Mouse (Mus musculus) heart, adult 11 months (tissue): Measurements from ENCODE around the gene Aldh3a2.

Experiments
- DNase-seq: peaks from one replicate; pipeline ENCODE4 v3.0.0; 2022

Gene Aldh3a2

GRCm38 (mm10) chr11:61271612-61272011, 4.3 kb upstream of the Aldh3a2 start:
- DNase-seq = no peak

- DNase-seq = no peak
Measured at GRCm38 (mm10) chr11:61270406-61270805, 3.1 kb upstream of the Aldh3a2 start.

GRCm38 (mm10) chr11:61268626-61269349, 1.5 kb upstream of the Aldh3a2 start:
- DNase-seq = no peak

GRCm38 (mm10) chr11:61263841-61264240, 3.4 kb downstream of the Aldh3a2 start:
- no peak for DNase-seq

- DNase-seq = no peak
Measured at GRCm38 (mm10) chr11:61262516-61262915, 4.7 kb downstream of the Aldh3a2 start.

GRCm38 (mm10) chr11:61259106-61259505, 8.2 kb downstream of the Aldh3a2 start:
- no peak for DNase-seq

GRCm38 (mm10) chr11:61252807-61253206, 14.5 kb downstream of the Aldh3a2 start:
- no peak for DNase-seq

- no peak for DNase-seq
Measured at GRCm38 (mm10) chr11:61251741-61252140, 15.5 kb downstream of the Aldh3a2 start.

GRCm38 (mm10) chr11:61244406-61244805, 22.9 kb downstream of the Aldh3a2 start:
- no peak for DNase-seq

- no peak for DNase-seq
Measured at GRCm38 (mm10) chr11:61236015-61236414, 31.2 kb downstream of the Aldh3a2 start.

GRCm38 (mm10) chr11:61234174-61234573, 33.1 kb downstream of the Aldh3a2 start:
- no peak for DNase-seq

- peak; percentile 97 for DNase-seq
Measured at GRCm38 (mm10) chr11:61231329-61231728, 35.9 kb downstream of the Aldh3a2 start.

- DNase-seq = no peak
Measured at GRCm38 (mm10) chr11:61228406-61228805, 38.9 kb downstream of the Aldh3a2 start.

GRCm38 (mm10) chr11:61227816-61228215, 39.4 kb downstream of the Aldh3a2 start:
- DNase-seq = no peak

GRCm38 (mm10) chr11:61225941-61226412, 41.3 kb downstream of the Aldh3a2 start:
- DNase-seq = peak; percentile 98

GRCm38 (mm10) chr11:61225511-61225910, 41.8 kb downstream of the Aldh3a2 start:
- DNase-seq = no peak

- no peak for DNase-seq
Measured at GRCm38 (mm10) chr11:61224907-61225306, 42.4 kb downstream of the Aldh3a2 start.

GRCm38 (mm10) chr11:61224234-61224744, 43.0 kb downstream of the Aldh3a2 start:
- DNase-seq = peak; percentile 93

- DNase-seq = peak; percentile 95
Measured at GRCm38 (mm10) chr11:61222971-61223745, 44.1 kb downstream of the Aldh3a2 start.

- no peak for DNase-seq
Measured at GRCm38 (mm10) chr11:61222007-61222406, 45.3 kb downstream of the Aldh3a2 start.

GRCm38 (mm10) chr11:61220156-61220881, 46.9 kb downstream of the Aldh3a2 start:
- DNase-seq = peak; percentile 95

- no peak for DNase-seq
Measured at GRCm38 (mm10) chr11:61215936-61216335, 51.3 kb downstream of the Aldh3a2 start.

- no peak for DNase-seq
Measured at GRCm38 (mm10) chr11:61212102-61212501, 55.2 kb downstream of the Aldh3a2 start.
